Mouse (Mus musculus): ENCODE data around the gene Pik3cg.

Gene Pik3cg

DNA sequence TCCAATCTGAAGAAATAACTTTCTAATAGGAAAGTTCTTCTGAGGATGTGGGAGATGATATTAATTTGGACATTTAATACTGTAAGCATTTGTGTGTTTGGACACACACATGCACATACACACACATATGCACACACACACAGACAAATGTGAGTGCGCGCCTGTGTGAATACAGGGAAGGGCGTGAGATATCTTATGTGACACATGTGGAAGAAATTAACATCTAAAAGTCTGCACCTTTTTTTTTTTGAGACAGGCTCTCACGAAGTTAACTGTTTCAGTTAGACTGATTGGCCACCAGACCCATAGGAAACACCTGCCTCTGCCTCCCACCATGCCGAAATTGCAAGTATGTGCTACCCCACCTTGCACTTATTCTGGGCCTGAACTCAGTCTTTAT lies 64.7 kb downstream of the Pik3cg start:
- no peak for DNase-seq (ENCODE audit: low read depth)

DNA sequence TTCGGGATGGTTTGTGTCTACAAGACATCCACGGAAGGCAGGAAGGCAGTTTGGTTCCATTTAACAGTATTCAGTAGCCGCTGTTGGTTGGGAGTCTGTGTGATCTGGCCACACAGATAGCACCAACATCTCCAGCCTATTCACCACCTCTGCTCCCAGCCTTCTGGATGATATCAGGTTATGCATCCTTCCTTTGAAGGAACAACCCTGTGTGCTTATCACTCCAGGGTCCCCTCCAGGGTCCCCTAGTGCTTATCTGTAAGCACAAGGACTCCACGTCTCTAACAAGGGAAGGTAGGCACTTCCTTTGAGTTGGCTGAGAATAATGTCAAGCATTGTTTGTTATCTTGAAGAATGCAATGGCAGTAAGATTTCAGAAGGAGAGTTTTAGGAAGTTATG lies 65.3 kb downstream of the Pik3cg start:
- no peak for DNase-seq (ENCODE audit: low read depth)

DNA sequence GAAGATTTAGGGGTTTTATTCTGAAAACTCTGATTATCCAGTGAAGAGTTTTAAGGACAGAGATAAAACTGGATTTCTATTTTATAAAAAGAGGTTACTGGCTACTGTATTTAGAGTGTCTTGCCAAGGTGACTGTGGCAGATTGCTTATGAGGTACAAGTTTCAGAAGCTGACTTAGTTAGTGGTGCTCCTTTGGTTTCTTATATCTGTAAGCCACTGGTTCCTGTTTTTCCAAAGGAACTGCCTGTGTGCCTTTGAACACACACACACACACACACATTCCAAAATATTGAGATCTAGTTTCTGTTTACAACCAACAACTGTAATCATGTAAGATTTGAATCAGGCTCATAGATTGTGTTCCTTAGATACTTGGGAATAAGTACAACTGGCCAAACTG lies 66.7 kb downstream of the Pik3cg start:
- no peak for DNase-seq (ENCODE audit: low read depth)

DNA sequence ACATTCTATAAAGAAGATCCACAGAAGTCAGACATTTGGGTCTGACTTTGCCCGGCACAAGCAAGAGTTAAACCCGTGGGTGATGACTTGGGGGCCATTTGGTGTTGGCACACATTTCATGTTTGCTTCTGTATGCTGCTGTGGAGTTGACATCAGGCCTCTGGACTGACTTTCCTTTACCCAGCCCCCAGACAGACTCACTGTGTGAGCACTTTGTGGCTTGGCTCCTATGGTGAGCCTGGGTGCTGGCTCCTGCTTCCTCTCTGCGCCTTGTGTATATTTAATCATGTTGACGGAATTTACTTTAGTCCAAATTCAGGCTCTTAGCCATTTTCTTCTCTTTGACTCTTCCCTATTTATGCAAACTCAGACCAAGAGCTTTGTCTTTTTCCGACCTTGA lies 69.6 kb downstream of the Pik3cg start:
- peak; percentile 36 for DNase-seq (ENCODE audit: low read depth)

DNA sequence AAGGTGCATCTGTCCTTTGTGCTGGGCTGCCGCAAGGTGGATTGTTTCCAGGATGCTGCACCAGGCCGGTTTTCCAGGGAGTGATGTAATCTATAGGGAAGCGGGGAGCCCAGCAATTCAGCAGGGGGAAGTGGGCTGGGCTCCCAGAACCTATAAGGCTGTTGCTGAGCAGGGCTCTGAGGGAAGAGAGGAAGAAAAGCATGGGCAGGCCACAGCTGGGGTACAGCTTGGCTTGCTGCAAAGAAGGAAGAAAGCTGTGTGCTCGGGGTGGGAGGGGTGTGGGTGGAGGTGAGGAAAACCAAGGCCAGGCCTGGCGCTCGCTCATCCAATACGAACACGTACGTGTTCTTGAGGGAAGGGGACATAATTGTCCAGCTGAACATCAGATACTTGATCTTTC lies 70.1 kb downstream of the Pik3cg start:
- DNase-seq (ENCODE audit: low read depth): no peak

DNA sequence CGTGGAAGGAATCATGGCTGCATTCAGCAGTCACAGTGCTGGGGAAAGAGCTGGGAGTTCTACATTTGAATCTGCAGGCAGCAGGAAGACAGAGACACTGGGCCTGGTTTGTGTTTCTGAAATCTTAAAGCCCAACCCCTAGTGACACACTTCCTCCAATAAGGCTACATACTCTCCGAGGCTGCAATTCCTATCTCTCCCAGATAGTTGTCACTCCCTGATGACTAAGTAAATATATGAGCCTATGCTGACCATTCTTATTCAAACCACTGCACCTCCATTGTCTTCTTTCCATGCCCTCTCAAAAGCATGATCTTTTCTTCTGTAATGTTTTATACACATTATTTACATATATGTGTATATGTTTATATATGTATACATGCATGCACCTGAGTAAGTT lies 70.9 kb downstream of the Pik3cg start:
- DNase-seq (ENCODE audit: low read depth): no peak

DNA sequence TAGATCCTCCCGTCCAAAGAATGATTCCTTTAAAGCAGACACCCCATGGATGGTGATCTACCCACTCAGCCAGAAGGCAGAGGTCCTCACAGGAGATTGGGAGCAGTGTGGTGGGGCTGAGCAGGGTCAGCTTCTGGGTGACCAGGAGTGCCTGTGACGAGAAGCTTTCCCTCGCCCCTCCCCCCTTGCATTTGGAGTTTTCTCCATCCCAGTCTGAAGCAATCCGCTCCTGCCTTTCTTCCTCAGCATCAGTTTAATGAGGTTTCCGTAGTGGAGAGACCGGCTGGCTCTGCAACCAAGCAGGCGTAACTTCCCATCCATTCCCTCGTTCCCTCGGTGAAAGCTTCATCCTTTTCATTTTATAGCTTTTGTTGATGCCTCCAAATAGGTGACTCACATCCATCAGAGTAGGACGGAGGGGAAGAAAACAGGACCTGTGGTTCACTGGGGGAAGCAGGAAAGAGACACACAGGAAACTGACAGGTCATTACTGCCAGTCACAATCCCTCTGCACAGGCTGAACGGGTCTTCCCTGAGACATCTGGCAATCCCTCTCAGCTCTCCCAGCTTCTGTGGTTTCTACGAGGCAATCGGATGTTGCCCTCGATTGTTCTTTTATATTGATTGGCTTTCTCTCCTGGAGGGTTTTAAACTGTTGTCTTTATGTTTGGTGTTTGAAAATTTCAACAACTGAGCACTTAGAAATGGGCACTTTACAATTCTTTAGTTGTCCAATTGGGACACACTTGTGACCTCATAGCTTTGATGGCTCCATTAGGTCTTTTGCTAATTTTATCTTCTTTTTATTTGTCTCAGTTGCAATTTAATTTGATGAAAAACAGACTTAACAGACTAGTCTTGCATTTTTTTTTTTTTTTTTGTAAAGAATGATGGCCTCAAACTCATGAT lies 80.6 kb downstream of the Pik3cg start:
- DNase-seq (ENCODE audit: low read depth): no peak

DNA sequence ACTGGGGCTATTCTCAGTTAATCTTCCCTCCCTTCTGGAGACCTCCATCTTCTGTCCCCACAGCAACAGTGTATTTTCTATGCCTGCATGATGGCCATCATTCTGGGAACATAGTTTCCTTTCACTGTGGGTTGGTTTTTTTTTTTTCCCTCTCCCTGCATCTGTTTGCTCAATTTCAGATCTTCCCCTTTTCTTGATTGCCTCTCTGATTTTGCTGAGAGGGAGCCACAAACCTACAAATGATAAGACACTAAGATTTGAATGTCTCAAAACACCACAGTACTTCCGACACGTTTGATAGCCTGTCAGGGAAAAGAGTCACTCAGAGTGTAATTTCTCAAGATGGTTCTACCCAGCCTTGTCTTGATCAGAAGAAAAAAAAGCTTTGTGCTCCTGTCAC lies 81.3 kb downstream of the Pik3cg start:
- no peak for DNase-seq (ENCODE audit: low read depth)

DNA sequence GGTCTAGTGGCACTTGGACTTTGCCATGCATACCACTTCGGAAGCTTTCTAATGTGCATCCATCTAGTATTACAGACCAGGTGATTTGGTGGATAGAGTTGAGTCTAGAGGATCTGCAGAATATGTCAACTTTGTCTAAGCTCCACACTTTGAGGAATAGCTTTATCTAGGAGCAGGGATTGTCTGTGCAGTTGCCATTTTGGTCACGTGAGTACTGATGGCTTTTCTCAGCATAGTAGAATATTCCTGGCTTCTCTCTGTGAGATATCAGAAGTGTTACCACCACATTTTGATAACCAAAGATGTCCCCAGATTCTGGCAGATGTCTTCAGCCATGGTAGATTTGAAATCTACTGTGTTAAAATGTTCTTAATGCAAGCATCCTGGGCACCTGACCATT lies 84.0 kb downstream of the Pik3cg start:
- no peak for DNase-seq (ENCODE audit: low read depth)

DNA sequence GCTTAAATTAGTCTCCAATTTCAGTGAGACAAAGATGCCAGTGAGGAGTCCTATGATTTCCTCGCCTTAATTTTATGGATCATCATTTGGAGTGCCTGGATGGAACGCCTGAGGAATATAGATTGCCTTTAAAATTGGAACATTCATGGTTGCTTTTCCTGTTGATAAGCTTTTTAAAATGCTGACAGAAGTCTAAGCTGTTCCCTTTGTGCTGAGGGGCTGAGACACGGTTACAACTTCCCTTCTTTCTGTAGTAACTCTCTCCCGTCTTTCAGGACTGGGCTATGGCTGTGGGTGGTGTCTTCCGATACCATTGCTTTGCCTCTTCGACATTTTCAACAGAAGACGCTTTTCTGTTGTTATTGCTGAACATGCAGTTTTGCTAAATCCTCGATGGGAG lies 84.4 kb downstream of the Pik3cg start:
- no peak for DNase-seq (ENCODE audit: low read depth)

DNA sequence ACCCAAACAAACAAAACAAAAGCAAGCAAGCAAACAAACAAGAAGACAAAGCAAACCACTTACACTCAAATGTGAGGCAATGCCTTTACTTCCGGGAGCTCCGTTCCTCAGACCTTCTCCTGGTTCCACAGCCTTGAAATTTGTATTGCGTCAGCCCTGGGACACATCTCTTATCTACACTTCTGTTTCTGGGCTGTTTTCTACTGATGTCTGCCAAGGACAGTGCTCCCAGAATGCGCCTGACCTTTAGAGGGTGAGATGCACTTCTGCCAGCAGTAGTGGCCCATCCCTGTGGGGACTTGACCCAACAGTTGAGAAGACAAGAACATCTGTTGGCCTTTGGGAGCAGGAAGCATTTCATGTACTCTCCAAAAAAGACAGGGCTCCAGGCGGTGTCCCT lies 84.9 kb downstream of the Pik3cg start:
- DNase-seq (ENCODE audit: low read depth): no peak
